36 mouse cellular contexts compared by ENCODE assay signal in the genomic region with DNA sequence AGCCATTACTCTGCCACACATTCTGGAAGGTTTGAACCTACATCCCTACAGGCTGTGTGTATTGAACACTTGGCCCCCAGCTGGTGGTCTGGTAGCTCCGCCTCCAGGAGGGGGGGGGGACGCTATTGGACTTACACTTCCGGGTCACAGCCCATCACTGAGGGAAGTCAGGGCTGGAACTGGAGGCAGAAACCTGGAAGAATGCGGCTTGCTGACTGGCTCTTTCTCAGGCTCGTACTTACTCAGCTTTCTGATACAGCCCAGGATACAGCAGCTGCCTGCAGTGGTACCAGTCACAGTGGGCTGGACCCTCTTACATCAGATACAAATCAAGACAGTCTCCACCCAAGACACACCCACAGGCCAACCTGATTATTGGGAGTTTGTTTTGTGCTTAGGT. TPM values are rescaled to one million over a fixed set of nuclear protein-coding genes. Genes with fewer than 3 reads are reported as not detected.
DNase-seq lines count a peak whose midpoint lies in the region; ATAC-seq and TF ChIP-seq lines count a peak whose summit lies in the region.
"Had no signal": no experiment of that assay in that cellular context is flagged by ENCODE, and none has a peak within 500 bp of the region (broad histone marks: within the 10 kb centered on the region; RNA-seq: fewer than 3 reads in every experiment).

No protein-coding gene starts in this region.

- no peak for TF ChIP-seq POLR2A in ES-Bruce4 (IDR thresholded peaks at IDR 0.05; ENCODE audit: insufficient read depth, low read length)
- TF ChIP-seq POLR2A in kidney, adult 2 months (IDR thresholded peaks at IDR 0.05; ENCODE audit: low read depth, low read length): no peak

- no peak overlapping the region for H3K4me3 ChIP-seq in hindbrain, postnatal 0 days (ENCODE audit: low read length)
- H3K4me3 ChIP-seq in hindbrain, embryonic 11.5 days (ENCODE audit: low read depth, low read length): no peak overlapping the region
- peak overlapping the region; percentile 82 for H3K4me3 ChIP-seq in ES-Bruce4 (ENCODE audit: low read depth, low read length)
- no peak overlapping the region for H3K4me3 ChIP-seq in kidney, adult 2 months (ENCODE audit: insufficient read depth, low read depth, low read length)
- H3K4me3 ChIP-seq in kidney, embryonic 14.5 days (ENCODE audit: low read length): no peak overlapping the region
- H3K4me3 ChIP-seq: embryonic facial prominence, embryonic 12.5 days; hindbrain, embryonic 13.5 days; layer of hippocampus, adult 2 months; left cerebral cortex, adult 2 months; limb, embryonic 15.5 days; liver, embryonic 13.5 days; midbrain, embryonic 10.5 days; midbrain, embryonic 15.5 days; neural tube, embryonic 15.5 days had no signal

- WGBS in hindbrain, postnatal 0 days: 37% methylated on average over 5 of the region's 5 CpGs
- 32% methylated on average over 5 of the region's 5 CpGs for WGBS in hindbrain, embryonic 11.5 days
- 46% methylated on average over 5 of the region's 5 CpGs for WGBS in kidney, adult 2 months
- 31% methylated on average over 5 of the region's 5 CpGs for WGBS in kidney, embryonic 14.5 days

- no peak for TF ChIP-seq CTCF in hindbrain, postnatal 0 days (IDR thresholded peaks at IDR 0.05; ENCODE audit: low read depth)
- no peak for TF ChIP-seq CTCF in ES-Bruce4 (IDR thresholded peaks at IDR 0.05; ENCODE audit: low read depth, low read length)
- TF ChIP-seq CTCF in kidney, adult 2 months (conservative IDR thresholded peaks at IDR 0.05; ENCODE audit: insufficient read depth, insufficient read length, low read depth, low read length): no peak

- H3K4me1 ChIP-seq in hindbrain, postnatal 0 days (ENCODE audit: insufficient read depth, low read length): no peaks in the 10 kb centered on the region
- no peaks in the 10 kb centered on the region for H3K4me1 ChIP-seq in hindbrain, embryonic 11.5 days (replicated peaks; ENCODE audit: control insufficient read depth, insufficient read depth, low read length)
- no peaks in the 10 kb centered on the region for H3K4me1 ChIP-seq in ES-Bruce4 (ENCODE audit: control insufficient read depth, insufficient read depth, low read length)
- no peaks in the 10 kb centered on the region for H3K4me1 ChIP-seq in kidney, adult 2 months (ENCODE audit: control insufficient read depth, insufficient read depth, low read length)
- no peaks in the 10 kb centered on the region for H3K4me1 ChIP-seq in kidney, embryonic 14.5 days (ENCODE audit: control insufficient read depth, insufficient read depth, low read length)
- H3K4me1 ChIP-seq: embryonic facial prominence, embryonic 12.5 days; hindbrain, embryonic 13.5 days; midbrain, embryonic 15.5 days; neural tube, embryonic 15.5 days had no signal

- no peak overlapping the region for H3K9ac ChIP-seq in hindbrain, postnatal 0 days (replicated peaks; ENCODE audit: low read length)
- no peak overlapping the region for H3K9ac ChIP-seq in hindbrain, embryonic 11.5 days (ENCODE audit: low read depth, low read length)
- H3K9ac ChIP-seq in ES-Bruce4 (ENCODE audit: low read depth, poor library complexity, severe bottlenecking): peak overlapping the region; percentile 80
- no peak overlapping the region for H3K9ac ChIP-seq in kidney, embryonic 14.5 days (ENCODE audit: low read depth, low read length)
- H3K9ac ChIP-seq: embryonic facial prominence, embryonic 12.5 days; forebrain, postnatal 0 days; hindbrain, embryonic 13.5 days; limb, embryonic 15.5 days; liver, embryonic 13.5 days; midbrain, embryonic 15.5 days; neural tube, embryonic 15.5 days had no signal

- H3K36me3 ChIP-seq in hindbrain, postnatal 0 days (ENCODE audit: insufficient read depth, low read length): no peaks in the 10 kb centered on the region
- no peaks in the 10 kb centered on the region for H3K36me3 ChIP-seq in hindbrain, embryonic 11.5 days (ENCODE audit: control insufficient read depth, insufficient read depth, low read length)
- no peaks in the 10 kb centered on the region for H3K36me3 ChIP-seq in ES-Bruce4 (ENCODE audit: control insufficient read depth, insufficient read depth, low read length, poor library complexity, severe bottlenecking)
- no peaks in the 10 kb centered on the region for H3K36me3 ChIP-seq in kidney, adult 2 months (ENCODE audit: control insufficient read depth, insufficient read depth, low read length)
- H3K36me3 ChIP-seq in kidney, embryonic 14.5 days (ENCODE audit: control insufficient read depth, insufficient read depth, low read length): no peaks in the 10 kb centered on the region
- H3K36me3 ChIP-seq: embryonic facial prominence, embryonic 12.5 days; hindbrain, embryonic 13.5 days; limb, embryonic 15.5 days; midbrain, embryonic 10.5 days; midbrain, embryonic 15.5 days; neural tube, embryonic 15.5 days had no signal

- H3K4me2 ChIP-seq in hindbrain, postnatal 0 days (ENCODE audit: low read depth, low read length): no peak overlapping the region
- H3K4me2 ChIP-seq in hindbrain, embryonic 11.5 days (replicated peaks; ENCODE audit: low read depth, low read length): no peak overlapping the region
- no peak overlapping the region for H3K4me2 ChIP-seq in kidney, embryonic 14.5 days (replicated peaks; ENCODE audit: low read depth, low read length)
- H3K4me2 ChIP-seq: embryonic facial prominence, embryonic 12.5 days; hindbrain, embryonic 13.5 days; limb, embryonic 15.5 days; liver, embryonic 13.5 days; midbrain, embryonic 15.5 days; neural tube, embryonic 15.5 days had no signal

- TF ChIP-seq EP300 in ES-Bruce4 (IDR thresholded peaks at IDR 0.05; ENCODE audit: insufficient read depth, low read depth, low read length): peak; percentile 59; the same call in 1 of the 2 replicates

- no peaks in the 10 kb centered on the region for H3K9me3 ChIP-seq in hindbrain, postnatal 0 days (ENCODE audit: low read length)
- H3K9me3 ChIP-seq in hindbrain, embryonic 11.5 days (ENCODE audit: control insufficient read depth, low read length): no peaks in the 10 kb centered on the region
- H3K9me3 ChIP-seq in ES-Bruce4 (replicated peaks; ENCODE audit: control insufficient read depth, insufficient read depth, low read length, poor library complexity, severe bottlenecking): no peaks in the 10 kb centered on the region
- H3K9me3 ChIP-seq in kidney, embryonic 14.5 days (ENCODE audit: control insufficient read depth, low read length): no peaks in the 10 kb centered on the region
- H3K9me3 ChIP-seq: embryonic facial prominence, embryonic 12.5 days; hindbrain, embryonic 13.5 days; limb, embryonic 15.5 days; midbrain, embryonic 10.5 days; midbrain, embryonic 15.5 days; neural tube, embryonic 15.5 days had no signal

- no peak overlapping the region for H3K27ac ChIP-seq in hindbrain, postnatal 0 days
- H3K27ac ChIP-seq in hindbrain, embryonic 11.5 days (ENCODE audit: low read depth, low read length): no peak overlapping the region
- H3K27ac ChIP-seq in ES-Bruce4 (ENCODE audit: insufficient read depth, low read length): peak overlapping the region; percentile 86
- no peak overlapping the region for H3K27ac ChIP-seq in kidney, adult 2 months (ENCODE audit: insufficient read depth, low read depth, low read length)
- no peak overlapping the region for H3K27ac ChIP-seq in kidney, embryonic 14.5 days (ENCODE audit: low read depth, low read length)
- H3K27ac ChIP-seq: embryonic facial prominence, embryonic 12.5 days; hindbrain, embryonic 13.5 days; layer of hippocampus, adult 2 months; left cerebral cortex, adult 2 months; limb, embryonic 15.5 days; liver, embryonic 13.5 days; midbrain, embryonic 10.5 days; midbrain, embryonic 15.5 days; neural tube, embryonic 15.5 days had no signal

- no peaks in the 10 kb centered on the region for H3K27me3 ChIP-seq in hindbrain, postnatal 0 days (ENCODE audit: insufficient read depth, low read length)
- H3K27me3 ChIP-seq in hindbrain, embryonic 11.5 days (ENCODE audit: control insufficient read depth, insufficient read depth, low read length): no peaks in the 10 kb centered on the region
- H3K27me3 ChIP-seq in ES-Bruce4 (ENCODE audit: control insufficient read depth, insufficient read depth, low read length, poor library complexity, severe bottlenecking): no peaks in the 10 kb centered on the region
- no peaks in the 10 kb centered on the region for H3K27me3 ChIP-seq in kidney, adult 2 months (replicated peaks; ENCODE audit: control insufficient read depth, insufficient read depth, low read length)
- no peaks in the 10 kb centered on the region for H3K27me3 ChIP-seq in kidney, embryonic 14.5 days (ENCODE audit: control insufficient read depth, insufficient read depth, low read length)
- H3K27me3 ChIP-seq: embryonic facial prominence, embryonic 12.5 days; hindbrain, embryonic 13.5 days; limb, embryonic 15.5 days; liver, embryonic 13.5 days; midbrain, embryonic 15.5 days; neural tube, embryonic 15.5 days had no signal

- DNase-seq in hindbrain, postnatal 0 days (ENCODE audit: low spot score): no peak
- no peak for DNase-seq in hindbrain, embryonic 11.5 days (ENCODE audit: low spot score)
- peak; percentile 98 for DNase-seq in R1 (ENCODE audit: low read depth, low spot score)
- DNase-seq in retina, embryonic 14.5 days (ENCODE audit: low spot score): peak; percentile 21
- DNase-seq in kidney, adult 2 months: no peak
- no peak for DNase-seq in embryo, embryonic 11 days
- DNase-seq: adrenal gland, adult 8-10 months; cerebellum, adult 8-10 months; cerebellum, postnatal 25 days; forebrain, postnatal 0 days; kidney, adult 9 months; kidney, postnatal 36 days; left cerebral cortex, postnatal 4 days; liver, embryonic 13.5 days; lung, adult 18-20 months; lung, postnatal 10 days; right cerebral cortex, adult 18-20 months; right cerebral cortex, postnatal 4 days; thymus, postnatal 4 days had no signal

- ATAC-seq in hindbrain, postnatal 0 days: 0 out of 2 replicates have a peak, but pooled peaks have one; percentile 15
- ATAC-seq in hindbrain, embryonic 11.5 days (ENCODE audit: low FRiP score): no peak
- ATAC-seq in kidney, embryonic 14.5 days (ENCODE audit: low FRiP score, low TSS enrichment): no peak
- ATAC-seq: CD4-positive, CD25-positive, alpha-beta regulatory T cell, adult 4 months; forebrain, postnatal 0 days; midbrain, embryonic 15.5 days; Patski had no signal

RNA-seq across cellular contexts. Expression of gene Rsph1, which starts 30.0 kb away (rescaled TPM):
- total RNA-seq in hindbrain, postnatal 0 days (2014; rRNA removed): 0.50 and 1.3 TPM in 2 replicates
- polyA plus RNA-seq in hindbrain, postnatal 0 days (2015; fragmentation: Nextera tagmentation; extraction: Ambion mirVana): 8.9 TPM in 2 replicates
- 5.1 TPM in 2 replicates for polyA plus RNA-seq in hindbrain, embryonic 11.5 days (2014; fragmentation: Nextera tagmentation; extraction: Ambion mirVana)
- 11.3 and 11.5 TPM in 2 replicates for polyA plus RNA-seq in ES-Bruce4 (2011; ENCODE audit: insufficient read depth, insufficient read length, low read depth, missing spikeins)
- polyA plus RNA-seq in kidney, adult 2 months (2012; rRNA removed): 0.73 and 1.1 TPM in 2 replicates
- 1.2 and 1.6 TPM in 2 replicates for polyA plus RNA-seq in kidney, embryonic 14.5 days (2014; fragmentation: Nextera tagmentation; extraction: Ambion mirVana)

RNA-seq across cellular contexts. Expression of gene Slc37a1, which starts 39.4 kb away (rescaled TPM):
- 8.8 and 10.7 TPM in 2 replicates for total RNA-seq in hindbrain, postnatal 0 days (2014; rRNA removed)
- polyA plus RNA-seq in hindbrain, postnatal 0 days (2015; fragmentation: Nextera tagmentation; extraction: Ambion mirVana): 5.7 and 6.8 TPM in 2 replicates
- polyA plus RNA-seq in hindbrain, embryonic 11.5 days (2014; fragmentation: Nextera tagmentation; extraction: Ambion mirVana): 13.0 and 13.3 TPM in 2 replicates
- polyA plus RNA-seq in ES-Bruce4 (2011; ENCODE audit: insufficient read depth, insufficient read length, low read depth, missing spikeins): 13.4 and 14.6 TPM in 2 replicates
- polyA plus RNA-seq in kidney, adult 2 months (2012; rRNA removed): 6.3 and 6.5 TPM in 2 replicates
- polyA plus RNA-seq in kidney, embryonic 14.5 days (2014; fragmentation: Nextera tagmentation; extraction: Ambion mirVana): 3.0 and 3.3 TPM in 2 replicates

RNA-seq across cellular contexts. Expression of gene Ubash3a, which starts 39.5 kb away (rescaled TPM):
- 0.21 TPM in 1 of 2 replicates, not detected in the other for total RNA-seq in hindbrain, postnatal 0 days (2014; rRNA removed)
- not detected in 2 replicates for polyA plus RNA-seq in hindbrain, postnatal 0 days (2015; fragmentation: Nextera tagmentation; extraction: Ambion mirVana)
- 0.17 and 0.57 TPM in 2 replicates for polyA plus RNA-seq in hindbrain, embryonic 11.5 days (2014; fragmentation: Nextera tagmentation; extraction: Ambion mirVana)
- polyA plus RNA-seq in ES-Bruce4 (2011; ENCODE audit: insufficient read depth, insufficient read length, low read depth, missing spikeins): 3.5 and 4.4 TPM in 2 replicates
- 0.15 and 1.6 TPM in 2 replicates for polyA plus RNA-seq in kidney, adult 2 months (2012; rRNA removed)
- 0.14 and 0.40 TPM in 2 replicates for polyA plus RNA-seq in kidney, embryonic 14.5 days (2014; fragmentation: Nextera tagmentation; extraction: Ambion mirVana)
- total RNA-seq: gastrocnemius, adult 8-10 months; heart, postnatal 25 days; left cerebral cortex, adult 2 months; left cerebral cortex, postnatal 4 days had no signal
- polyA plus RNA-seq: forebrain, postnatal 0 days; midbrain, embryonic 15.5 days; neural tube, embryonic 15.5 days had no signal

RNA-seq across cellular contexts. Expression of gene Tmprss3, which starts 48.4 kb away (rescaled TPM):
- 0.10 TPM in 1 of 2 replicates, not detected in the other for total RNA-seq in hindbrain, postnatal 0 days (2014; rRNA removed)
- 0.14 and 0.23 TPM in 2 replicates for polyA plus RNA-seq in hindbrain, postnatal 0 days (2015; fragmentation: Nextera tagmentation; extraction: Ambion mirVana)
- 0.10 TPM in 1 of 2 replicates, not detected in the other for polyA plus RNA-seq in hindbrain, embryonic 11.5 days (2014; fragmentation: Nextera tagmentation; extraction: Ambion mirVana)
- polyA plus RNA-seq in ES-Bruce4 (2011; ENCODE audit: insufficient read depth, insufficient read length, low read depth, missing spikeins): 0.24 TPM in 1 of 2 replicates, not detected in the other
- polyA plus RNA-seq in kidney, adult 2 months (2012; rRNA removed): 0.03 TPM in 1 of 2 replicates, not detected in the other
- polyA plus RNA-seq in kidney, embryonic 14.5 days (2014; fragmentation: Nextera tagmentation; extraction: Ambion mirVana): not detected in 2 replicates
- total RNA-seq: adrenal gland, adult 8-10 months; forebrain, postnatal 0 days; gastrocnemius, adult 8-10 months; gastrocnemius, postnatal 4 days; heart, adult 8-10 months; heart, postnatal 25 days; layer of hippocampus, adult 2 months; left cerebral cortex, adult 2 months; left cerebral cortex, postnatal 4 days had no signal
- polyA plus RNA-seq: forebrain, embryonic 11.5 days; forebrain, postnatal 0 days; midbrain, embryonic 10.5 days; Patski had no signal

Comparison
In these comparisons a context has a peak if more than half of its experiments do, and no peak if none do; other contexts are left out.
1. DNase-seq: peak in R1 (single experiment) and retina, embryonic 14.5 days (single experiment); none in hindbrain, postnatal 0 days (single experiment), hindbrain, embryonic 11.5 days (single experiment), kidney, adult 2 months (single experiment) and embryo, embryonic 11 days (single experiment).